Mouse (Mus musculus) forebrain, embryonic 16.5 days (tissue): Measurements from ENCODE around the gene Abcb1b. TPM values are rescaled to one million over a fixed set of nuclear protein-coding genes. Genes with fewer than 3 reads are reported as not detected.
A peak's percentile ranks its signal among the peaks of the same experiment; 100 is the strongest.
"Not testable (repeated sequence)": the region's sequence is repeated elsewhere in the genome, so short reads cannot be mapped to it uniquely, and the experiment has no call there.

ENCODE experiments used
- ATAC-seq: fragments of 200-750 bp; cut with Nextera tagmentation; 2 replicates; pipeline ENCODE4 v1.8.0; 2017; ENCODE audit warnings: mild to moderate bottlenecking, moderate library complexity
- H3K27ac ChIP-seq: fragments of 300-500 bp; sonication (generic); 2 replicates; pipeline ENCODE4 v1.5.1; 2014; ENCODE audit warnings: low read length, control low read depth
- H3K27me3 ChIP-seq: fragments of 300-500 bp; sonication (generic); replicated peaks from 2 replicates; pipeline ENCODE4 v1.6.1; 2014; ENCODE audit warnings: low read length; ENCODE audit not compliant: control insufficient read depth, insufficient read depth
- H3K36me3 ChIP-seq: fragments of 300-500 bp; sonication (generic); 2 replicates; pipeline ENCODE4 v1.6.1; 2014; ENCODE audit not compliant: control insufficient read depth, insufficient read depth
- H3K4me1 ChIP-seq: fragments of 300-500 bp; sonication (generic); replicated peaks from 2 replicates; pipeline ENCODE4 v1.6.1; 2014; ENCODE audit warnings: low read length; ENCODE audit not compliant: control insufficient read depth, insufficient read depth
- H3K4me2 ChIP-seq: fragments of 300-500 bp; sonication (generic); 2 replicates; pipeline ENCODE4 v1.6.1; 2014; ENCODE audit warnings: mild to moderate bottlenecking, low read length, control low read depth
- H3K4me3 ChIP-seq: fragments of 300-500 bp; sonication (generic); replicated peaks from 2 replicates; pipeline ENCODE4 v1.5.1; 2014; ENCODE audit warnings: mild to moderate bottlenecking, low read length, control low read depth
- H3K9ac ChIP-seq: fragments of 300-500 bp; sonication (generic); replicated peaks from 2 replicates; pipeline ENCODE4 v1.6.1; 2014; ENCODE audit warnings: low read depth, low read length, control low read depth
- H3K9me3 ChIP-seq: fragments of 300-500 bp; sonication (generic); 2 replicates; pipeline ENCODE4 v1.6.1; 2016; ENCODE audit warnings: low read length; ENCODE audit not compliant: control insufficient read depth
- WGBS: fragments of 180-500 bp; shearing (Covaris S2); extraction: QIAGEN DNeasy Blood & Tissue Kit; methylation state at CpG from one replicate; pipeline ENCODE4 v1.1.7; 2014; 5-methylcytosine and 5-hydroxymethylcytosine counted together
- polyA plus RNA-seq: library from polyadenylated mRNA; unstranded; fragments of >200 nt; fragmentation: Nextera tagmentation; extraction: Ambion mirVana; gene quantifications from 2 replicates; pipeline ENCODE4 v1.2.1, GENCODE M21; 2015

The Abcb1b gene
- polyA plus RNA-seq, 1 experiment from 2014 or later = 0.94 TPM

- 81% methylated on average over 6 of the region's 6 CpGs for WGBS
These were observed 59.3 kb downstream of the Abcb1b start for GRCm38 (mm10) chr5:8857201-8857600.

GRCm38 (mm10) chr5:8861811-8862210 is 63.9 kb downstream of the Abcb1b start:
- Histone ChIP-seq H3K4me2 (no peak overlapping the region), H3K4me1 (no peaks in the 10 kb centered on the region), H3K9me3 (no peaks in the 10 kb centered on the region), H3K9ac (no peak overlapping the region), H3K27ac (no peak overlapping the region), H3K27me3 (no peaks in the 10 kb centered on the region), H3K4me3 (no peak overlapping the region), H3K36me3 (no peaks in the 10 kb centered on the region)
- WGBS = 71% methylated on average over 1 of the region's 1 CpGs
- ATAC-seq = no peak

More at GRCm38 (mm10) chr5:8857201-8857600, 59.3 kb downstream of the Abcb1b start:
- Histone ChIP-seq H3K9me3 (no peaks in the 10 kb centered on the region), H3K27ac (no peak overlapping the region), H3K4me3 (no peak overlapping the region), H3K36me3 (no peaks in the 10 kb centered on the region), H3K27me3 (no peaks in the 10 kb centered on the region), H3K9ac (no peak overlapping the region), H3K4me2 (no peak overlapping the region), H3K4me1 (no peaks in the 10 kb centered on the region)
- ATAC-seq = no peak

DNA sequence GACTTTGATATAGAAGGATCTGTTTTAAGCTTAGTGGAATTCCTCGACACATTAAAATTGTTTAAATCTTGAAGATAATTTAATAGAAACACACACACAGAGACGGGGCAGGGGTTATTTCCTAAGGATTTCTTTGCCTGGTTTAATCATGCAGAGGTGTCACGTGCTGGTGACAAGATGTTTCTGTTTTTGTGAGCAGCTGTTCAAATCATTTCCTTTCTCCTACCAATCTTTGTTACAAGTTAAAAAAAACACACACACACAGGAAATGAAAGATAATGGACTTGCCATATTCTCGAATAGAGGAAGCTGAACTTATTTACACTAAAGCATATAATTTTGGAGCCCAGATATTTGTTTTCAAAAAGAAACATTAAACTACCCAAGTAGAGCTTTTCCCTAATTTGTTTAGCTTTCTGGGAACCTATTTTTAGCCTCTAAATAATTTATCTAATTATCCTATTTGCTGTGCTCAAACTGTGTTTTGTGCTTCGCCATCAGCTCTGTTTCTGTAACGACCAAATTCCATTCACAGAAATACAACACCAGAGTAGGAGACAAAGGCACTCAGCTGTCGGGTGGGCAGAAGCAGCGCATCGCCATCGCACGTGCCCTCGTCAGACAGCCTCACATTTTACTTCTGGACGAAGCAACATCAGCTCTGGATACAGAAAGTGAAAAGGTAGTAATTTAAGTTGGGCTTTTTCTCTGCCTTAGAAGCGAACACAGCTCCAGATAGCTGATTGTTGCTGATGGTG is 65.8 kb downstream of the Abcb1b start:
- no peak overlapping the region for H3K9ac ChIP-seq
- no peak overlapping the region for H3K27ac ChIP-seq
- peak; percentile 71 for ATAC-seq
- H3K4me3 ChIP-seq = no peak overlapping the region
- no peaks in the 10 kb centered on the region for H3K36me3 ChIP-seq
- no peaks in the 10 kb centered on the region for H3K4me1 ChIP-seq
- no peaks in the 10 kb centered on the region for H3K27me3 ChIP-seq
- no peaks in the 10 kb centered on the region for H3K9me3 ChIP-seq
- WGBS = 28% methylated on average over 14 of the region's 14 CpGs
- no peak overlapping the region for H3K4me2 ChIP-seq

GRCm38 (mm10) chr5:8865630-8866029 is 67.7 kb downstream of the Abcb1b start:
- ATAC-seq, H3K27me3 ChIP-seq, H3K4me2 ChIP-seq, H3K9ac ChIP-seq, H3K4me3 ChIP-seq, H3K27ac ChIP-seq, H3K4me1 ChIP-seq, H3K9me3 ChIP-seq, H3K36me3 ChIP-seq: not testable (repeated sequence)
- 94% methylated on average over 11 of the region's 11 CpGs for WGBS

DNA sequence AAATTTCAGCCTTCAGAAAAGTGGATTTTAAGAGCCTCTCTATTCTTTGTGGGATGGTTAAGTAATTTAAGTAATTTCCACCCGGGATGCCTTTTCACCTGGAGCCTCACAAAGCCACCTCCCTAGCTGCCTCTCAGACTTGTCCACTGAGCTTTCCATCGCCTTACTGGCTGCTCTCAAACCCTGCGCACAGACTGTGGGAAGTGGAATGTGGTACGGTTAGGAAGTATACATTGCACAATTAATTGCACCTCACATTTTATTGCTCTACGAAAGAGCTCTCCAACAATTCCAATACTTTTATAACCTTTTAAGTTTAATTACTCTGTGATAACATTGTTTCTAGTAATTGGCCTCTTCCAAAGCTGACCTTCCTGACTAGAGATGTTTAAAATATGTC is 68.4 kb downstream of the Abcb1b start:
- WGBS = 89% methylated on average over 5 of the region's 5 CpGs
- no peaks in the 10 kb centered on the region for H3K36me3 ChIP-seq
- ATAC-seq = no peak
- H3K9me3 ChIP-seq = no peaks in the 10 kb centered on the region
- no peaks in the 10 kb centered on the region for H3K27me3 ChIP-seq
- no peak overlapping the region for H3K4me3 ChIP-seq
- H3K4me1 ChIP-seq = no peaks in the 10 kb centered on the region
- no peak overlapping the region for H3K4me2 ChIP-seq
- H3K27ac ChIP-seq = no peak overlapping the region
- no peak overlapping the region for H3K9ac ChIP-seq

DNA sequence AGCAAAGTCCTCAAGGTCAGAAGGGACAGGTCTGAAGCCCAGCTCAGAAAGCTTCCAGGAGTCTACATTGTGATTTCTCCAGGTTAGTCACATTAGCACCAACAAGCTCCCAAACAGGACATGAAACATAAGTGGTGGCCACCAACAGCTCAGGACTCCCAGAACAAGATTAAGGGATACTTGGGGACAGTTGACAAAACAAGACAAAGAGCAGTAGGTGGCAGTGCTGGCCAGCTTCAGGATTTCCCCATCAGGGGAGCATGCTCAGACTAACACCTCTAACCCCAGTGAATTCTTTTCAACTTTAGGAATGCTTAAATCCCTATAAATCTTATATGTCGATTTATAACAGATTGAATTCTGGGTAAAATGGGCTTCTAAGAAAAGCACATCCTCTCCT is 70.1 kb downstream of the Abcb1b start:
- Histone ChIP-seq H3K4me3 (no peak overlapping the region), H3K27ac (no peak overlapping the region), H3K36me3 (no peaks in the 10 kb centered on the region), H3K9ac (no peak overlapping the region), H3K4me1 (no peaks in the 10 kb centered on the region), H3K9me3 (no peaks in the 10 kb centered on the region), H3K4me2 (no peak overlapping the region), H3K27me3 (no peaks in the 10 kb centered on the region)
- no peak for ATAC-seq
- 10% methylated on average over 1 of the region's 1 CpGs for WGBS

DNA sequence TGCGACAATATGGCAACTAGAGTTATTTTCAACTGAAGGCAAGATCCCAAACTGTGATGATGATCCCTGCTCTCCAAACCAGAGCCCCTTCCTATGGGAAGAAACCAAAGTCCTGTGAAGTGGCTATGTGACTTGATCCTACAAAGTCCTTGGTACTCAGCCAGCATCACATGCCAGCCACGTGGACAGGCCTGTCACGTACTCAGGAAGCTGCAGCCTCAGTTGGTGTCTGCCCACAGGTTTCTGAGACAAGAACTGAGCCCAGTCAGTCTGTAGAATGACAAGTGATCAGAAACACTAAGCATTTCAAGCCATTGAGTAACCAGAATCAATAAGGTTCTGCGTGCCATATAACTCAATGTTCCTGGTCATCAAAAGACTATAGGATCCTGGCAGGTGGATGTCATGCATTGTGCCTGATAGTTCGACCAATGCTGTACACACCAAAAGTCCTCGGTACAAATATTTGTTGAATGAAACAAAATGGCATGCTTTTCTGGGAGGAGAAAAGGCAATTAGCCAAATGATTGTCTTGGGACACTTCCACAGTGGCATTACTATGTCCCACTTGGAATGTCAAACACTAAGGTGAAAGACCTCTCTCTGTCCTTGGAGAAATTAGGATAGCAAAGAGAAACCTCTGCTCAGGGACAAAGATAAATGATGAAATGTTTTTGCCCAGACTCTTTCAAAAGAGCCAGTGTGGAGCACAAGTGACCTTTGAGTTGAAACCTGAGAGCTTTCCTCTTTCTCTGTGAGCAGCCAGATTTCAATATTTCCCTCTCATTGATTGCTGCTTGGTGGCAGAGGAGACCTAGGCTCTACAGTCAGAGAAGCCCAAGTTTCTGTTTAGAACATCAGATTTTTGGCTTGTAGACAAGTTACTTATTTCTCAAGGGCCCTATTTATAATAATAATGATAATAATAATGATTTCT is 75.3 kb downstream of the Abcb1b start:
- 88% methylated on average over 6 of the region's 6 CpGs for WGBS

DNA sequence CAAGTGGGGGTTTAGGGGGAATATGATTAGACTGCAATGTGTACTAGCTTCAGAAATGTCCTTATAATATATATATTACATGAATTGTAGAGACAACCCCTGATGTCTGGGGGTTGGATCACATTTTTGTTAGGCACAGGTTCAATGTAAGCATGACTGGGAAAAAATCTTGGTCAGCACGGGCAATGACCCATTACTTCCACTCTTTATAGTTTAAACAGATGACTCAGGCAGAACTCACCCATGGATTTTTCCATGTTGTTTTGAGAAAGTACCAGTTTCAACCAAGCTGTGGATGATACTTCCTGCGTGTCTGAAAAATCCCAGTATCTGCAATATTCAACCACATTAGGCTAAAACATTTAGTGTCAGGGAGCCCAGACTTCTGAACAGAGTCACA is 79.1 kb downstream of the Abcb1b start:
- Histone ChIP-seq H3K4me3 (no peak overlapping the region), H3K27ac (no peak overlapping the region), H3K9ac (no peak overlapping the region), H3K27me3 (no peaks in the 10 kb centered on the region), H3K36me3 (no peaks in the 10 kb centered on the region), H3K9me3 (no peaks in the 10 kb centered on the region), H3K4me2 (no peak overlapping the region), H3K4me1 (no peaks in the 10 kb centered on the region)
- no peak for ATAC-seq
- WGBS = 93% methylated on average over 2 of the region's 2 CpGs

More for the DNA sequence above, 75.3 kb downstream of the Abcb1b start:
- Histone ChIP-seq H3K9ac (no peak overlapping the region), H3K9me3 (no peaks in the 10 kb centered on the region), H3K4me2 (no peak overlapping the region), H3K27me3 (no peaks in the 10 kb centered on the region), H3K4me1 (no peaks in the 10 kb centered on the region), H3K4me3 (no peak overlapping the region), H3K27ac (no peak overlapping the region), H3K36me3 (no peaks in the 10 kb centered on the region)
- no peak for ATAC-seq

DNA sequence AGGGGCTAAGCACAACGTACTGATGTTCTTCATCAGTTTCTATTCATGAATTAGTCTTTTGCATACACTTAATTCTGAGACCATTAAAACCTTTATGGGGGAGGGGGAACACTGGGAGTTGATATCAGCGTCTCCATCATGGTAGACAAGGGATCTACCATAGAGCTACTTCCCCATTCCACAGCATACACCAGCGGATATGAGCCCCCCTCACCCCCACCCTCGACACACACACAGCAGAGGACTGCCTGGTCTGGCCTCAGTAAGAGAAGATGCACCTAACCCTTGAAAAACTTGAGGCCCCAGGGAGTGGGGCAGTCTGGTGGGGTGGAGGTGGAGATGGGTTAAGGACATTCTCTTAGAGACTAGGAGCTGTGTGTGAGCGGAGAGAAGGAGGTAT is 79.9 kb downstream of the Abcb1b start:
- no peaks in the 10 kb centered on the region for H3K9me3 ChIP-seq
- no peak overlapping the region for H3K4me3 ChIP-seq
- no peak overlapping the region for H3K4me2 ChIP-seq
- H3K9ac ChIP-seq = no peak overlapping the region
- ATAC-seq = no peak
- no peaks in the 10 kb centered on the region for H3K27me3 ChIP-seq
- H3K36me3 ChIP-seq = no peaks in the 10 kb centered on the region
- 81% methylated on average over 5 of the region's 5 CpGs for WGBS
- H3K4me1 ChIP-seq = no peaks in the 10 kb centered on the region
- H3K27ac ChIP-seq = no peak overlapping the region
